Mouse (Mus musculus) lung, embryonic 14.5 days (tissue): Measurements from ENCODE around the gene Hist2h2bb. TPM values are rescaled to one million over a fixed set of nuclear protein-coding genes. Genes with fewer than 3 reads are reported as not detected.
"Not testable (repeated sequence)": the region's sequence is repeated elsewhere in the genome, so short reads cannot be mapped to it uniquely, and the experiment has no call there.

Source experiments
- ATAC-seq: fragments of 200-750 bp; cut with Nextera tagmentation; 2 replicates; pipeline ENCODE4 v1.8.0; 2017; ENCODE audit warnings: mild to moderate bottlenecking, moderate TSS enrichment, moderate library complexity; ENCODE audit not compliant: insufficient read depth
- DNase-seq: peaks from one replicate; pipeline ENCODE4 v3.0.0-alpha.2; 2015
- H3K27ac ChIP-seq: fragments of 300-500 bp; sonication (generic); 2 replicates; pipeline ENCODE4 v1.5.1; 2014; ENCODE audit warnings: low read depth, mild to moderate bottlenecking, moderate library complexity
- H3K27me3 ChIP-seq: fragments of 300-500 bp; sonication (generic); 2 replicates; pipeline ENCODE4 v1.6.1; 2014; ENCODE audit warnings: low read length, control low read depth; ENCODE audit not compliant: insufficient read depth
- H3K36me3 ChIP-seq: fragments of 300-500 bp; sonication (generic); 2 replicates; pipeline ENCODE4 v1.6.1; 2014; ENCODE audit warnings: control low read depth; ENCODE audit not compliant: insufficient read depth
- H3K4me1 ChIP-seq: fragments of 300-500 bp; sonication (generic); 2 replicates; pipeline ENCODE4 v1.6.1; 2014; ENCODE audit warnings: antibody characterized with exemption, control low read depth; ENCODE audit not compliant: insufficient read depth
- H3K4me2 ChIP-seq: fragments of 300-500 bp; sonication (generic); 2 replicates; pipeline ENCODE4 v1.6.1; 2014; ENCODE audit warnings: mild to moderate bottlenecking
- H3K4me3 ChIP-seq: fragments of 300-500 bp; sonication (generic); 2 replicates; pipeline ENCODE4 v1.5.1; 2014; ENCODE audit warnings: low read depth, low read length
- H3K9ac ChIP-seq: fragments of 300-500 bp; sonication (generic); 2 replicates; pipeline ENCODE4 v1.6.1; 2014
- H3K9me3 ChIP-seq: fragments of 300-500 bp; sonication (generic); 2 replicates; pipeline ENCODE4 v1.6.1; 2016; ENCODE audit warnings: low read depth, low read length, control low read depth
- CTCF ChIP-seq: IDR thresholded peaks from 2 replicates; pipeline ENCODE4 v1.5.1; 2016; ENCODE audit warnings: antibody characterized with exemption, low read depth
- WGBS: fragments of 180-500 bp; shearing (Covaris S2); extraction: QIAGEN DNeasy Blood & Tissue Kit; methylation state at CpG from one replicate; pipeline ENCODE4 v1.1.7; 2014; 5-methylcytosine and 5-hydroxymethylcytosine counted together
- polyA plus RNA-seq: library from polyadenylated mRNA; unstranded; fragments of >200 nt; fragmentation: Nextera tagmentation; extraction: Ambion mirVana; gene quantifications from 2 replicates; pipeline ENCODE4 v1.2.1, GENCODE M21; 2014

Gene Hist2h2bb
- polyA plus RNA-seq, 1 experiment from 2014 or later = 23.2 TPM

DNA sequence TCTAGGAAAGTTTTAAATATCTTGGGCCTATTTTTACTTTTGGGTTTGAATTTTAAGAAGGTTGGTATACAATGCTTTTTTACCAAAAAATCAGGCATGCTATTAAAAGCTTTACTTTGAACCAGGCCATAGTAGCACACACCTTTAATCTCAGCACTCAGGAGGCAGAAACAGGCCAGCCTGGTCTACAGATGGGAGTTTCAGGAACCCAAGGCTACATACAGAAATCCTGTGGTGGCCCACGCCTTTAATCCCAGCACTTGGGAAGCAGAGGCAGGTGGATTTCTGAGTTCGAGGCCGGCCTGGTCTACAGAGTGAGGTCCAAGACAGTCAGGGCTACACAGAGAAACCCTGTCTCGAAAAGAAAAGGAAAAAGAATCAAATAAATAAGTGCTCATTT is 2.0 kb upstream of the Hist2h2bb start:
- ATAC-seq = no peak
- Histone ChIP-seq H3K9ac (no peak overlapping the region), H3K27ac (peak overlapping the region; percentile 98), H3K36me3 (no peaks in the 10 kb centered on the region), H3K27me3 (no peaks in the 10 kb centered on the region), H3K9me3 (no peaks in the 10 kb centered on the region), H3K4me2 (peak overlapping the region; percentile 66), H3K4me1 (peaks cover 6% of the 10 kb centered on the region; the same call in 1 of the 2 replicates), H3K4me3 (0 out of 2 replicates have a peak overlapping the region, but pooled peaks have one; percentile 53)
- no peak for DNase-seq
- TF ChIP-seq CTCF = no peak
- 64% methylated on average over 4 of the region's 4 CpGs for WGBS

DNA sequence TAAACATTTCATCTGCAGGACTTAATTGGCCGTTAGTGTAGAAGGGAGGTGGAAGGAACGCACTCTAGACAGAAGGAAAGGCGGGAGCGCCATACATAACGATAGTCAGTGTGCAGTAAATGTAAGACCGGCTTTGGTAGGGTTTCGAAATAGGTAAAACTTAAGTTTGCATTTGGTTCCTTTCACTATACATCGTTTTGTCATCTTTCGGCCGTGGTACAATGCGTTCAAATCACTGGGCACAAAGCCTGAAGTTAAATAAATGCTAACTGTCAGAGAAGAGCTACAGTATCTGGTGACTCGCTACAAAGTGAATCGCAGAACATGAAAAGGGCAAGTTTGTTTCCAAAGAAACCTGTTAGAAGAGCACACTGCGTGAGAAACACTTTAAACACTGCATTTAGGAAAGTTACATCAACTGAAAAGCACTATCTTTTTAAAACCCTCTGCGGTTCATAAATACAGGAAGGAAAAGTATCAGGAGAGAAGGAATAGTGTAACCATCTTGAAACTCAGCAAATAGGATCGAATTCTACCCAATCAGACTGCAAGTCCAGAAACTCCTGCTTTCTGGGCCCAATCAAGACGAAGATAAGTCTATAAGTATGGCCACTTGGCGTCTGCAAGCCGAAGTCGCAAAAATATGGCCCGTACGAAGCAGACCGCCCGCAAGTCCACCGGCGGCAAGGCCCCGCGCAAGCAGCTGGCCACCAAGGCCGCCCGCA is 1.3 kb upstream of the Hist2h2bb start, which contains the start of gene Hist2h3b:
TSS of gene Hist2h3b (plus strand) at position 604 of the 725 bp plus-strand sequence.
- peak; percentile 95 for DNase-seq
- H3K9ac ChIP-seq = peak within 1 kb of the TSS; percentile 79
- peak; percentile 73 for ATAC-seq
- peak within 1 kb of the TSS; percentile 87 for H3K4me2 ChIP-seq
- no peaks in the 10 kb centered on the region for H3K9me3 ChIP-seq
- 13% methylated on average over 30 of the region's 30 CpGs for WGBS
- no peaks in the 10 kb centered on the region for H3K27me3 ChIP-seq
- peaks cover 6% of the 10 kb centered on the region; the same call in 1 of the 2 replicates for H3K4me1 ChIP-seq
- no peak for TF ChIP-seq CTCF
- H3K36me3 ChIP-seq = no peaks in the 10 kb centered on the region
- H3K4me3 ChIP-seq = peak within 1 kb of the TSS; percentile 53
- H3K27ac ChIP-seq = peak within 1 kb of the TSS; percentile 98

DNA sequence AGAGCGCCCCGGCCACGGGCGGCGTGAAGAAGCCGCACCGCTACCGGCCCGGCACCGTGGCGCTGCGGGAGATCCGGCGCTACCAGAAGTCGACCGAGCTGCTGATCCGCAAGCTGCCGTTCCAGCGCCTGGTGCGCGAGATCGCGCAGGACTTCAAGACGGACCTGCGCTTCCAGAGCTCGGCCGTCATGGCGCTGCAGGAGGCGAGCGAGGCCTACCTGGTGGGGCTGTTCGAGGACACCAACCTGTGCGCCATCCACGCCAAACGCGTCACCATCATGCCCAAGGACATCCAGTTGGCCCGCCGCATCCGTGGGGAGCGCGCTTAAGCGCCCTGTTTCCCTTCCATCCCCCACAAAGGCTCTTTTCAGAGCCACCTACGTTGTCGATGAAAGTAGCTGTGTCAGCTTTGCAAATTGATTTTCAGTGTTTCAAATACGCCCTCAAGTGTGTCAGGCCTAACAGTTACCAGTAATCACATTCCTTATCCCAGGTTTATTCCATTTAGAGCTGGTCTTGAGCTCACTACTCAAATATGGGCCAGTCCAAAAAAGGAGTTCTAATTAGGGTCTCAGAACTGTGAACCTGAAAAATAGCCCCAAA is 675 bp upstream of the Hist2h2bb start:
- not testable (repeated sequence) for H3K9me3 ChIP-seq, H3K27me3 ChIP-seq, DNase-seq, H3K4me1 ChIP-seq, H3K36me3 ChIP-seq
- peak overlapping the region; percentile 98 for H3K27ac ChIP-seq
- ATAC-seq = peak; percentile 43
- peak overlapping the region; percentile 53 for H3K4me3 ChIP-seq
- peak overlapping the region; percentile 87 for H3K4me2 ChIP-seq
- WGBS = 0% methylated on average over 11 of the region's 44 CpGs
- H3K9ac ChIP-seq = peak overlapping the region; percentile 79

GRCm38 (mm10) chr3:96273591-96274465 is 4.3 kb downstream of the Hist2h2bb start:
- no peaks in the 10 kb centered on the region for H3K9me3 ChIP-seq
- H3K4me1 ChIP-seq = no peaks in the 10 kb centered on the region
- no peaks in the 10 kb centered on the region for H3K27me3 ChIP-seq
- no peaks in the 10 kb centered on the region for H3K36me3 ChIP-seq
- TF ChIP-seq CTCF = no peak
- H3K4me3 ChIP-seq = no peak overlapping the region
- WGBS = 87% methylated on average over 17 of the region's 17 CpGs
- ATAC-seq (no peak), DNase-seq (no peak)
- H3K4me2 ChIP-seq = no peak overlapping the region
- H3K27ac ChIP-seq = no peak overlapping the region
- H3K9ac ChIP-seq = no peak overlapping the region

GRCm38 (mm10) chr3:96277428-96277799 is 7.9 kb downstream of the Hist2h2bb start:
- WGBS = 13% methylated on average over 8 of the region's 8 CpGs
- Histone ChIP-seq H3K27ac (peak overlapping the region; percentile 85), H3K27me3 (peaks cover 3% of the 10 kb centered on the region; the same call in 1 of the 2 replicates), H3K9ac (peak overlapping the region; percentile 68), H3K36me3 (no peaks in the 10 kb centered on the region), H3K9me3 (no peaks in the 10 kb centered on the region), H3K4me2 (peak overlapping the region; percentile 81), H3K4me3 (peak overlapping the region; percentile 47), H3K4me1 (no peaks in the 10 kb centered on the region)
- TF ChIP-seq CTCF = peak; percentile 28; the same call in 1 of the 2 replicates
- ATAC-seq (peak; percentile 28; the same call in 1 of the 2 replicates), DNase-seq (peak; percentile 67)

- Histone ChIP-seq H3K27ac (peak overlapping the region; percentile 85), H3K4me2 (peak overlapping the region; percentile 81), H3K9ac (peak overlapping the region; percentile 68), H3K36me3 (no peaks in the 10 kb centered on the region), H3K9me3 (no peaks in the 10 kb centered on the region), H3K4me3 (peak overlapping the region; percentile 47), H3K27me3 (peaks cover 4% of the 10 kb centered on the region; the same call in 1 of the 2 replicates), H3K4me1 (no peaks in the 10 kb centered on the region)
- peak; percentile 94 for DNase-seq
- TF ChIP-seq CTCF = peak; percentile 91
- WGBS = under 1% methylated on average over 49 of the region's 49 CpGs
- peak; percentile 97 for ATAC-seq
These were observed 8.5 kb downstream of the Hist2h2bb start for GRCm38 (mm10) chr3:96277800-96278624.
